Mouse (Mus musculus) midbrain, embryonic 15.5 days (tissue): ENCODE measurements at regions not wholly inside any gene's neighbourhood (a gene's known extent, or its start where the extent isn't known, plus 50 kb on each side); places are given as distances from the start of the nearest gene placed in this dataset.

Source experiments
- ATAC-seq: fragments of 200-750 bp; cut with Nextera tagmentation; replicated peaks from 2 replicates; pipeline ENCODE4 v1.8.0; 2017; ENCODE audit warnings: moderate TSS enrichment
- H3K27ac ChIP-seq: fragments of 300-500 bp; sonication (generic); 2 replicates; pipeline ENCODE4 v1.5.1; 2015; ENCODE audit warnings: mild to moderate bottlenecking, inconsistent platforms
- H3K27me3 ChIP-seq: fragments of 300-500 bp; sonication (generic); replicated peaks from 2 replicates; pipeline ENCODE4 v1.6.1; 2015; ENCODE audit warnings: inconsistent platforms
- H3K36me3 ChIP-seq: fragments of 300-500 bp; sonication (generic); replicated peaks from 2 replicates; pipeline ENCODE4 v1.6.1; 2015; ENCODE audit warnings: inconsistent platforms
- H3K4me1 ChIP-seq: fragments of 300-500 bp; sonication (generic); 2 replicates; pipeline ENCODE4 v1.6.1; 2015; ENCODE audit warnings: inconsistent platforms
- H3K4me2 ChIP-seq: fragments of 300-500 bp; sonication (generic); 2 replicates; pipeline ENCODE4 v1.6.1; 2015; ENCODE audit warnings: inconsistent platforms, mild to moderate bottlenecking, moderate library complexity
- H3K4me3 ChIP-seq: fragments of 300-500 bp; sonication (generic); 2 replicates; pipeline ENCODE4 v1.5.1; 2015; ENCODE audit warnings: mild to moderate bottlenecking, inconsistent platforms
- H3K9ac ChIP-seq: fragments of 300-500 bp; sonication (generic); 2 replicates; pipeline ENCODE4 v1.6.1; 2015; ENCODE audit warnings: mild to moderate bottlenecking, inconsistent platforms
- H3K9me3 ChIP-seq: fragments of 300-500 bp; sonication (generic); 2 replicates; pipeline ENCODE4 v1.6.1; 2016; ENCODE audit warnings: inconsistent platforms
- WGBS: fragments of 180-500 bp; shearing (Covaris S2); methylation state at CpG from one replicate; pipeline ENCODE4 v1.1.7; 2015; ENCODE audit warnings: mixed read lengths; 5-methylcytosine and 5-hydroxymethylcytosine counted together

DNA sequence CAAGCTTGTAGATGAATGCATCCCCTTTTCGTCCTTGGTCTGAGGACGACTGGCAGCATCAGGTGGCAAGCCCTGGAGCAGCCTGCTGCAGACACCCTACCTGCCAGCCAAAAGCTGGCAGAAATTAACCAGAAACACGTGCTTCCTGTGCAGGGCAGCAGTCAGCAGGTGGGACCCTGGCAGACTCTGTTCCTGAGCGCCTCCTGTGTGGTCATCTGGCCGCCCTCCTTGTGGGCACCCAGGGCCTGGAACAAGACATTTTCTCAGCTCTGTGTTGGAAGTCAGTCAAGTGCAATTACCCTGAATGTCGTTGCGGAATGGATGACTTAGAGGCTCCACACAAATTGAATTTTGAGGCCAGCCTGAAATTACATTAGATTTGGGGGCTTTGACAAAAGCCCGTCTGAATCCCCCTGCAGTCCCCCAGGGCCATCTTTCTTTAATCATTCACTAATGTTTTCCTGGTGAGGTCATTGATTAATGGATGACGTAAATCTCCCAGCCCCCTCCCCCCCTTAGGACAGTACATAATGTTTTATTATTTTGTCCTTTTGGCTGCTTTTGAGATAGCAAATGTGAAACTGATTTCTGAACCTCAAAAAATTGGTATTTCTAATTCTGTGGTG lies 91.8 kb upstream of the Hhip start:
- no peaks in the 10 kb centered on the region for H3K9me3 ChIP-seq
- no peak overlapping the region for H3K4me3 ChIP-seq
- no peaks in the 10 kb centered on the region for H3K27me3 ChIP-seq
- no peak overlapping the region for H3K9ac ChIP-seq
- no peaks in the 10 kb centered on the region for H3K4me1 ChIP-seq
- H3K36me3 ChIP-seq = no peaks in the 10 kb centered on the region
- no peak for ATAC-seq
- 63% methylated on average over 9 of the region's 9 CpGs for WGBS
- no peak overlapping the region for H3K27ac ChIP-seq
- H3K4me2 ChIP-seq = no peak overlapping the region

DNA sequence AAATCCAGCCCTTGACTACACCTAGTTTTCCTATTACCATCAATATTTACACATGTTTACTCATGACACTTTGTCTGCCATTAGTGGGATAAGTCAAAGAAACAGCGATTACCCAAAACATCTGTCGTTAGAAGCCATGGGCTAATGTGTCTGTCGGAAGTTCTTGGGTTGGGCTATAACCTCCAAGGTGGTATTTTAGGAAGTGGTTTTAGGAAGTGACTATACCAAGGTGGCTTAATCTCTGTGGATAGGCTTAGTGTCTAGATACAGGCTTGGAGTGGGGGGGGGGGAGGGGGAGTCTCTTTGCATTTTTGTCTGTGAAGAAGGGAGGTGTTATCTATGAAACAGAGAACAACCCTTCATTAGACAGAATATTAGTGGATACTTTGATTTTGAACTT lies 90.1 kb upstream of the Hhip start:
- Histone ChIP-seq H3K9ac (no peak overlapping the region), H3K4me2 (no peak overlapping the region), H3K36me3 (no peaks in the 10 kb centered on the region), H3K27me3 (no peaks in the 10 kb centered on the region), H3K9me3 (no peaks in the 10 kb centered on the region), H3K4me1 (no peaks in the 10 kb centered on the region), H3K27ac (no peak overlapping the region), H3K4me3 (no peak overlapping the region)
- 94% methylated on average over 3 of the region's 3 CpGs for WGBS
- ATAC-seq = no peak

DNA sequence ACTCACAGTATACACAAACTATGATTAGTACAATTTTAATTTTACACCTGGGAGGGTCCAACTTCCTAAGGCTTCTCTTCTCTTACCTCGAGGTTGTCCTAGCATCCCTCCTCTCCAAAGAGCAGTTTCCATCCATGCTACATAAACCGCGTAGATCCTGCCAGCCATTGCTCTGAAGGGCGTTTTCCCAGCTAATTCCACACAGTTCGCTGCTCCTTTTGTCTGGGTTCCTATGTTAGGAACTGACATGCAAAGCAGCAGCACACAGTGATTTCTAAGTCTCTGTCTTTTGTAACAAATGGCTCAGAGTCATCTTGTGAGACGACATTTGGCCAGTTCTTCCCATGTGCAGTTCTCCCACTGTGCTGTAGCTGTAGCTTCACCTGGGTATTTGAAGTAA lies 80.7 kb upstream of the Hhip start:
- WGBS = 59% methylated on average over 6 of the region's 6 CpGs
- no peak overlapping the region for H3K27ac ChIP-seq
- H3K36me3 ChIP-seq = no peaks in the 10 kb centered on the region
- H3K4me2 ChIP-seq = no peak overlapping the region
- no peaks in the 10 kb centered on the region for H3K27me3 ChIP-seq
- ATAC-seq = no peak
- no peaks in the 10 kb centered on the region for H3K4me1 ChIP-seq
- no peak overlapping the region for H3K9ac ChIP-seq
- H3K9me3 ChIP-seq = no peaks in the 10 kb centered on the region
- no peak overlapping the region for H3K4me3 ChIP-seq

DNA sequence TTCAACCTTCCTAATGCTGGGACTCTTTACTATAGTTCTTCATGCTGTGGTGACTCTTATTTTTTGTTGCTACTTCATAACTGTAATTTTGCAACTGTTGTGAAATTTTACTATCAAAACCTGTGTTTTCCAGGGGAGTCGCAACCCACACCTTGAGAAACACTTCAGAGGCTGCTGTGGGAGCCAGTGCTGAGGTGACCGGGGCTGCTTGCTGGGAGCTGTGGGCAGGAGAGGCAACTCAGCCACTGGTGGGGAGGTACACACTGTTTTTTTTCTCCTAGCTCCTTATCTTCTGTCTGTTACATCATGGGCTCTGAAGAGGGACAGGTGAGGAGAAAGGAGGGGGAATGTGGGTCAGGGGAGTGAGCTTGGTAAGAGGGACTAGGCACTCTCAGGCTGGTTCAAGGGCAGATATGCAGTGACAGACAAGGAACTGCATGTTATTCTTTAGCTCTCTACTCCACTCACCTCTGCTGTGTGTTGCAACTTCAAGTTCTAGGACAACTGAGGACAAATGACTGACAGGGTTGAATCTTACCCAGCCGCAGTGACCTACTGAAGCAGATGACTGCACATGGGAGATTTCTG lies 62.7 kb upstream of the Hhip start:
- H3K9me3 ChIP-seq = no peaks in the 10 kb centered on the region
- no peaks in the 10 kb centered on the region for H3K36me3 ChIP-seq
- H3K27ac ChIP-seq = no peak overlapping the region
- H3K9ac ChIP-seq = no peak overlapping the region
- no peaks in the 10 kb centered on the region for H3K4me1 ChIP-seq
- ATAC-seq = no peak
- no peak overlapping the region for H3K4me2 ChIP-seq
- WGBS = 98% methylated on average over 3 of the region's 3 CpGs
- no peak overlapping the region for H3K4me3 ChIP-seq
- no peaks in the 10 kb centered on the region for H3K27me3 ChIP-seq

DNA sequence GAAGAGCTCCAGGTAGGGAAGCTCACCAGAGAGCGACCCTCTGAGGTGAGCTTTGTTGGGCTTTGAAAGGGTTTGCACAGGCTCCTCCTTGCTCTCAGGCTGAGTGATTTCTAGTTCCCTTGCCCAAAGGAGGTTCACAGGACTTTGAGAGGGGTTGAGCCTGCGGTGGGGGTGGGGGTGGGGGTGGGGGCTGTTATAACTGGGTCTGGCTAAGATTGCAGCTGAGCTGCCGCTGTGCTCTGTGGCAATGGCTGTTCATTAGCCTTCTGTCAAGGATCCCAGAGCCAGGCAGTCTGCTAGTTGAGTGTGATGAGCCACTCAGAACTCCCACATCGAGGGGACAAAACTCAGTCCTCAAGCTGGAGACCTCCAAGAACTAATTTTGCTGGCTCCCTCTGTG lies 59.5 kb upstream of the Hhip start:
- H3K36me3 ChIP-seq = no peaks in the 10 kb centered on the region
- ATAC-seq = no peak
- no peak overlapping the region for H3K4me2 ChIP-seq
- H3K9me3 ChIP-seq = no peaks in the 10 kb centered on the region
- H3K4me1 ChIP-seq = no peaks in the 10 kb centered on the region
- 48% methylated on average over 4 of the region's 4 CpGs for WGBS
- H3K27ac ChIP-seq = no peak overlapping the region
- H3K4me3 ChIP-seq = no peak overlapping the region
- no peak overlapping the region for H3K9ac ChIP-seq
- no peaks in the 10 kb centered on the region for H3K27me3 ChIP-seq
